Mouse (Mus musculus) lung, embryonic 15.5 days (tissue): ENCODE measurements around the gene Akap6. TPM values are rescaled to one million over a fixed set of nuclear protein-coding genes. Genes with fewer than 3 reads are reported as not detected.

ENCODE experiments used
- ATAC-seq: fragments of 200-750 bp; cut with Nextera tagmentation; 2 replicates; pipeline ENCODE4 v1.8.0; 2017; ENCODE audit warnings: moderate number of reproducible peaks, borderline replicate concordance; ENCODE audit not compliant: low FRiP score, low TSS enrichment; ENCODE audit errors: extremely low read depth
- H3K27ac ChIP-seq: fragments of 300-500 bp; sonication (generic); 2 replicates; pipeline ENCODE4 v1.5.1; 2015; ENCODE audit warnings: moderate library complexity, mild to moderate bottlenecking, inconsistent platforms
- H3K27me3 ChIP-seq: fragments of 300-500 bp; sonication (generic); 2 replicates; pipeline ENCODE4 v1.6.1; 2015; ENCODE audit warnings: inconsistent platforms
- H3K36me3 ChIP-seq: fragments of 300-500 bp; sonication (generic); 2 replicates; pipeline ENCODE4 v1.6.1; 2015; ENCODE audit warnings: inconsistent platforms
- H3K4me1 ChIP-seq: fragments of 300-500 bp; sonication (generic); 2 replicates; pipeline ENCODE4 v1.6.1; 2015; ENCODE audit warnings: inconsistent platforms
- H3K4me2 ChIP-seq: fragments of 300-500 bp; sonication (generic); 2 replicates; pipeline ENCODE4 v1.6.1; 2015; ENCODE audit warnings: inconsistent platforms, mild to moderate bottlenecking, moderate library complexity
- H3K4me3 ChIP-seq: fragments of 300-500 bp; sonication (generic); 2 replicates; pipeline ENCODE4 v1.5.1; 2015; ENCODE audit warnings: mild to moderate bottlenecking, inconsistent platforms
- H3K9ac ChIP-seq: fragments of 300-500 bp; sonication (generic); 2 replicates; pipeline ENCODE4 v1.6.1; 2015; ENCODE audit warnings: inconsistent platforms
- H3K9me3 ChIP-seq: fragments of 300-500 bp; sonication (generic); 2 replicates; pipeline ENCODE4 v1.6.1; 2016; ENCODE audit warnings: inconsistent platforms
- WGBS: fragments of 180-500 bp; shearing (Covaris S2); methylation state at CpG from one replicate; pipeline ENCODE4 v1.1.7; 2015; 5-methylcytosine and 5-hydroxymethylcytosine counted together
- polyA plus RNA-seq: library from polyadenylated mRNA; unstranded; fragments of >200 nt; fragmentation: Nextera tagmentation; extraction: Ambion mirVana; gene quantifications from 2 replicates; pipeline ENCODE4 v1.2.1, GENCODE M21; 2015

Gene Akap6
- 0.81 and 0.89 TPM in 2 replicates for polyA plus RNA-seq

- Histone ChIP-seq H3K4me1 (peaks cover 9% of the 10 kb centered on the region; the same call in 1 of the 2 replicates), H3K9ac (no peak within 1 kb of the TSS), H3K4me2 (peak within 1 kb of the TSS; percentile 40), H3K9me3 (no peaks in the 10 kb centered on the region), H3K36me3 (no peaks in the 10 kb centered on the region), H3K4me3 (no peak within 1 kb of the TSS), H3K27me3 (no peaks in the 10 kb centered on the region), H3K27ac (no peak within 1 kb of the TSS)
- ATAC-seq, result no peak
- WGBS, result 65% methylated on average over 6 of the region's 6 CpGs
These were observed at the start of gene Akap6 for GRCm38 (mm10) chr12:52699146-52699545. Gene Akap6 (plus strand): TSS chr12:52699383.

- Histone ChIP-seq H3K9ac (no peak overlapping the region), H3K27me3 (no peaks in the 10 kb centered on the region), H3K27ac (no peak overlapping the region), H3K36me3 (no peaks in the 10 kb centered on the region), H3K4me2 (no peak overlapping the region), H3K4me3 (no peak overlapping the region), H3K9me3 (no peaks in the 10 kb centered on the region), H3K4me1 (no peaks in the 10 kb centered on the region)
- WGBS, result 59% methylated on average over 7 of the region's 7 CpGs
- ATAC-seq, result no peak
These were observed 36.0 kb upstream of the Akap6 start for GRCm38 (mm10) chr12:52662907-52663790.

GRCm38 (mm10) chr12:52664944-52665343 lies 34.2 kb upstream of the Akap6 start:
- Histone ChIP-seq H3K36me3 (no peaks in the 10 kb centered on the region), H3K4me3 (no peak overlapping the region), H3K4me2 (no peak overlapping the region), H3K27ac (no peak overlapping the region), H3K4me1 (no peaks in the 10 kb centered on the region), H3K9ac (no peak overlapping the region), H3K9me3 (no peaks in the 10 kb centered on the region), H3K27me3 (no peaks in the 10 kb centered on the region)
- whole genome bisulfite sequencing, result 76% methylated on average over 5 of the region's 5 CpGs
- no peak for ATAC-seq

- Histone ChIP-seq H3K4me1 (no peaks in the 10 kb centered on the region; the same call in 1 of the 2 replicates), H3K4me2 (no peak overlapping the region), H3K9ac (no peak overlapping the region), H3K9me3 (no peaks in the 10 kb centered on the region), H3K27ac (no peak overlapping the region), H3K36me3 (no peaks in the 10 kb centered on the region), H3K27me3 (no peaks in the 10 kb centered on the region), H3K4me3 (no peak overlapping the region)
- WGBS, result 8% methylated on average over 7 of the region's 7 CpGs
- ATAC-seq, result no peak
These were observed 27.7 kb upstream of the Akap6 start for GRCm38 (mm10) chr12:52671436-52671835.

GRCm38 (mm10) chr12:52671943-52672342 lies 27.2 kb upstream of the Akap6 start:
- Histone ChIP-seq H3K4me2 (no peak overlapping the region), H3K4me1 (no peaks in the 10 kb centered on the region; the same call in 1 of the 2 replicates), H3K9ac (no peak overlapping the region), H3K9me3 (no peaks in the 10 kb centered on the region), H3K27ac (no peak overlapping the region), H3K4me3 (no peak overlapping the region), H3K27me3 (no peaks in the 10 kb centered on the region), H3K36me3 (no peaks in the 10 kb centered on the region)
- ATAC-seq, result no peak
- 57% methylated on average over 6 of the region's 6 CpGs for WGBS

GRCm38 (mm10) chr12:52673361-52673960 lies 25.7 kb upstream of the Akap6 start:
- Histone ChIP-seq H3K9me3 (no peaks in the 10 kb centered on the region), H3K4me1 (no peaks in the 10 kb centered on the region; the same call in 1 of the 2 replicates), H3K27me3 (no peaks in the 10 kb centered on the region), H3K4me3 (no peak overlapping the region), H3K36me3 (no peaks in the 10 kb centered on the region), H3K27ac (no peak overlapping the region), H3K9ac (no peak overlapping the region), H3K4me2 (no peak overlapping the region)
- no peak for ATAC-seq
- 61% methylated on average over 6 of the region's 6 CpGs for WGBS

GRCm38 (mm10) chr12:52675010-52675409 lies 24.2 kb upstream of the Akap6 start:
- WGBS, result 58% methylated on average over 4 of the region's 4 CpGs
- Histone ChIP-seq H3K27ac (no peak overlapping the region), H3K4me2 (no peak overlapping the region), H3K4me3 (no peak overlapping the region), H3K36me3 (no peaks in the 10 kb centered on the region), H3K27me3 (no peaks in the 10 kb centered on the region), H3K9me3 (no peaks in the 10 kb centered on the region), H3K4me1 (no peaks in the 10 kb centered on the region; the same call in 1 of the 2 replicates), H3K9ac (no peak overlapping the region)
- no peak for ATAC-seq

GRCm38 (mm10) chr12:52687355-52687754 lies 11.8 kb upstream of the Akap6 start:
- Histone ChIP-seq H3K4me2 (no peak overlapping the region), H3K4me3 (no peak overlapping the region), H3K27ac (no peak overlapping the region), H3K9ac (no peak overlapping the region), H3K9me3 (no peaks in the 10 kb centered on the region), H3K27me3 (no peaks in the 10 kb centered on the region), H3K4me1 (peaks cover 8% of the 10 kb centered on the region), H3K36me3 (no peaks in the 10 kb centered on the region)
- WGBS, result 26% methylated on average over 9 of the region's 9 CpGs
- ATAC-seq, result no peak

GRCm38 (mm10) chr12:52688712-52689111 lies 10.5 kb upstream of the Akap6 start:
- no peaks in the 10 kb centered on the region for H3K27me3 ChIP-seq
- WGBS, result 96% methylated on average over 2 of the region's 2 CpGs
- H3K4me1 ChIP-seq, result peaks cover 8% of the 10 kb centered on the region
- ATAC-seq, result no peak
- no peaks in the 10 kb centered on the region for H3K9me3 ChIP-seq
- no peaks in the 10 kb centered on the region for H3K36me3 ChIP-seq
- no peak overlapping the region for H3K27ac ChIP-seq
- H3K4me2 ChIP-seq, result no peak overlapping the region
- H3K9ac ChIP-seq, result no peak overlapping the region
- no peak overlapping the region for H3K4me3 ChIP-seq

- Histone ChIP-seq H3K9me3 (no peaks in the 10 kb centered on the region), H3K36me3 (no peaks in the 10 kb centered on the region), H3K27ac (no peak overlapping the region), H3K4me2 (no peak overlapping the region), H3K4me3 (no peak overlapping the region), H3K9ac (no peak overlapping the region), H3K4me1 (peaks cover 8% of the 10 kb centered on the region), H3K27me3 (no peaks in the 10 kb centered on the region)
- no peak for ATAC-seq
- WGBS, result 78% methylated on average over 1 of the region's 1 CpGs
These were observed 7.6 kb upstream of the Akap6 start for GRCm38 (mm10) chr12:52691552-52691951.

GRCm38 (mm10) chr12:52692290-52692974 lies 6.8 kb upstream of the Akap6 start:
- Histone ChIP-seq H3K36me3 (no peaks in the 10 kb centered on the region), H3K4me1 (peaks cover 2% of the 10 kb centered on the region), H3K4me2 (no peak overlapping the region), H3K27me3 (no peaks in the 10 kb centered on the region), H3K4me3 (no peak overlapping the region), H3K27ac (no peak overlapping the region), H3K9ac (no peak overlapping the region), H3K9me3 (no peaks in the 10 kb centered on the region)
- 28% methylated on average over 10 of the region's 10 CpGs for WGBS
- ATAC-seq, result no peak; the same call in 1 of the 2 replicates
